Mouse (Mus musculus) kidney, adult 11 months (tissue): ENCODE measurements around the gene Fam20b.

Source experiments
- DNase-seq: peaks from one replicate; pipeline ENCODE4 v3.0.0; 2022

The Fam20b gene

DNA sequence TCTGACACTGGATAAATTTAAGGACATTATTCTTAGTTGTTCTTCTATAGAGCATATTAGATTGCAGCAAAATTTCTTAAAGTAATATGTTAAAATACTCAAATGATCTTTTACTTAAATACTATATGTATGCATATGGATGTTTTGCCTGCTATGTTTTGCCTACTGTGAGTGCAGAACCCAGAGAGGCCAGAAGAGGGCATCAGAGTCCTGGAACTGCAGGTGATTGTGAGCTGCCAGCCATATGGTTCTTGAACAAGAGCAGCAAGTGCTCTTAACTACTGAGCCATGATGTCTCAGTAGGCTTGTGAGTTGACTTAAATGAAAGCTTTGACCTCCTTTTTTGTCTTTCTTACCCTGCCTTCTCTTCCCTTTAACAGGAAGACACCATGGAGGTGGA, 87.9 kb downstream of the Fam20b start:
- no peak for DNase-seq

DNA sequence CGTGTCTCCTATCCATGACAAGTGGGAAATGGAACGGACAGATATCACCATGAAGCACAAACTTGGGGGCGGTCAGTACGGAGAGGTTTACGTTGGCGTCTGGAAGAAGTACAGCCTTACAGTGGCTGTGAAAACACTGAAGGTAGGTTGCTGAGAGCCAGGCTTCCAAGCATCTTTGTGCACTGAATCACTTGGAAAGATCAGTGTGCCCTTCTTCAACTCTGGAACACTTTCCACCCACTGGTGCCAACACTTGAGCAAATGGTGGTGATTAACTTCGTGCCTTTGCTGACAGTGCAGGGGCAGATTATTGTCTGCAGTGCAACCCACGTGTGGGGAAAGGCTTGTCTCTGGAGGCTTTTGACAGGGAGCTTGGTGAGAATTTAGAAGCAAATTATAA, 88.9 kb downstream of the Fam20b start:
- no peak for DNase-seq
